Mouse (Mus musculus) right cerebral cortex, postnatal 10 days (tissue): ENCODE measurements at regions not wholly inside any gene's neighbourhood (a gene's known extent, or its start where the extent isn't known, plus 50 kb on each side); places are given as distances from the start of the nearest gene placed in this dataset.

Experiments
- DNase-seq, 2 experiments: peaks; one replicate each; pipeline ENCODE4 v3.0.0; 2021; ENCODE audit warnings: low spot score in 2 of 2

DNA sequence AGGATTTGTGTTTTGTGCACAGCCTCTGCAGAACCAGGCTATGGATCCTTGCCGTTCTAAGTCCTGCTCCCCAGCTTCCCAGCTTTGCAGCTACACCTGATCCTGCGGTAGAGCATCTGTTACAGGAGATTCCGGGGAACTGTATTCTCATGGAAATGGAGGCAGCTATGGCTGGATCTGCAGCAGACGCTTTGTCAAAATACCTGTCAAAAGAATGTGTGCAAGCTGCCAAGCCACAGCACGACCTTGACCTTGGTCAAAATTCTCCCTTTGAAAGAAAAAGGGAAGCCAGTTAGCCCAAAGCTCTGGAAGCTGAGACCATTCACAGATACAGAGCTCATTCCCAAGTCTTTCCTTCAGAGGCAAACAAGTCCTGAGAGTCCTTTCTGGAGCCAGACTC, 255.3 kb downstream of the Med13l start:
- no peak for DNase-seq

- no peak for DNase-seq
Observed at GRCm38 (mm10) chr5:118818294-118818693, 257.8 kb downstream of the Med13l start.

- DNase-seq = no peak
Observed at GRCm38 (mm10) chr5:118824791-118825190, 264.3 kb downstream of the Med13l start.

- DNase-seq = no peak
Observed at GRCm38 (mm10) chr5:118829031-118829698, 268.7 kb downstream of the Med13l start.

DNA sequence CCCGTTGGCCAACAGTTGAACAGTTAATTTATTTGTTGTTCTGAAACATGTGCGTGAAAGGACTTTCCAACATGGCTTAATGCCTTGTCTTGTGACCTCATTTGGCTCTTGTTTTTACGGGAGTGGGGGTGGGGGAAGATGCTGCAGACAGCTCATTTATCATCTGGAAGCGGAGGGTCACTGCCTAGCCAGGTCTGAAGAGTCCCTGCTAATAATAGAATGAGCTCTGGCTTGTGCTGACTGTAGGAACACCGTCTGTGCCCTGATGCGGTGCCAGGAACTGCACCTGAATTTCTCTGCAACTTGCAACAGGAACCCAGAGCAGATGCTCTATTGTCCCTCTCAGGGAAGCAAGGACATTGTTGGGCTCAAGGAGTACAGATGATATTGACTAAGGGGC, 272.2 kb downstream of the Med13l start:
- no peak for DNase-seq

- DNase-seq = no peak
Observed at GRCm38 (mm10) chr5:118834129-118834528, 273.6 kb downstream of the Med13l start.

DNA sequence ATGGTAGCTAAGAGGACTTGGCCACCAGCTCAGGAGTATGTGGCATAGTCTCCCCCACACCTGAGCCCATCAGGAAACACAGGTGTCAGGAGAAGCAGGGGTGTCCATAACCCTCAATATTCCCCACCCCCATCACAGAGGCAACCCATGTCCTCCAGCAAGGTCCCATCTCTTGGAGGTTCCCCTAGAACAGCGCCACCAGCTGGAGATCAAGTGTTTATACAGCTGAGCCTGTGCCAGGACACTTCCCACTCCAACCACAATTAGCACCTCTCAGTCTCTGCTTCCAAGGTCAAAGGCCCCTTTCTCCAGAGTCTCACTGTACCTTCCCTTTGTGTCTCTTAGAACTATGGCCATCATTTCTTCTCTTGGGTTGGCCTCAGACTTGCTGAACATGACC, 276.5 kb downstream of the Med13l start:
- DNase-seq = no peak

- DNase-seq = no peak
Observed at GRCm38 (mm10) chr5:118838421-118838820, 277.9 kb downstream of the Med13l start.

GRCm38 (mm10) chr5:118839916-118840315, 279.4 kb downstream of the Med13l start:
- DNase-seq = no peak

DNA sequence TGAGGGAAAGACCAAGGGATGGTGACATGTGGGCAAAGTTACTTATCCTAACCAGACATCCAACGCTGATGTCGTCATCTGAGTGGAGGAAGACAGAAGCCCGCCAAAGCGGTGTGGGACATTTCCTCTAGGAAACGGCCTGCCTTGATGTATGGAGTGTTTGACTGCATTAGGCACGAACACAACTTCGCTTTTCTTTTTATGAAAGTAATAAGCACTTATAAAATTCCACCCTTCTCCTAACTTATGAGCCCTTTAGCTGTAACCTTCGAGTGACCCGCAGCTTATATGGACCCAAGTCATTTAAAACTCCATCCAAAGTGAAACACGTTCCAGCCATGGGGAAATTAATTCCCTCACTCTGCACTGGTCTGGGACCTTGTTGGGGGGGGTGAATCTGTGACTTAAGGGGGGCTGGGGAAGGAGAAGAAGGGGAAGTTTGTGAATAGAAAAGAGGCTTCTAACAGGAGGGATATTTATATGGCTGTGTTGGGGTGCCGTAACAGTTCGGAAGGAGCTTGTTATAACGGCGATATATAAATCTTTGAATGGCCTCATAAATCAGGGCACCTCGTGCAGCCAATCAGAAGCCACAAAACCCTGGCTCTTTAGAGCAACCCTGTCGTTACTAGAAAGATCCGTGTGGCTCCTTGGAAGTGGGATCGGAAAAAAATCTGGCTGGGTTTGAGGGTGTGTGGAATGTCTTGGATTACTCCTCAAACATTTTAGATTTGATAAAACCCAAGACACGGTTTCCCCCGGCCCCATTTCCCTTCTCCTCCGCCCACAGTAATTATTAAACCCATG, 280.9 kb downstream of the Med13l start:
- no peak for DNase-seq

DNA sequence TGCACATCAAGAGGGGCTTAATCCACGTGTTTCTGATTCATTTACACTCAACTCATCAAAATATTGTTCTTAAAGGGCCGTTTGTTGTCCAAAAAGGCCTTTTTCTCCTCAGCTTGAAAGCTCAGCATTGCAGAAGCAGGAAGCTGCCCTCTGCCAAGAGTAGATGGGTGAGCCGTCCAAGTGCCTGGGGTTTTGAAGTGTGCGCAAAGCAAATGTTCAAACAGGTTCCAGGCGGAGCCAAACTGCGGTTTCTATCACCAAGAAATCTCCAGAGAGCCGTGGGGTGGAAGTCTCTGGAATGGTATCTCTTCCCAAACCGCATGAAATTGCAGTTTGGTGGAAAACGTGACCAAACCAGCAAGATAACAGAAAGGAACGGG, 281.5 kb downstream of the Med13l start:
- peak in 1 of 2 experiments; percentile 23 for DNase-seq

DNA sequence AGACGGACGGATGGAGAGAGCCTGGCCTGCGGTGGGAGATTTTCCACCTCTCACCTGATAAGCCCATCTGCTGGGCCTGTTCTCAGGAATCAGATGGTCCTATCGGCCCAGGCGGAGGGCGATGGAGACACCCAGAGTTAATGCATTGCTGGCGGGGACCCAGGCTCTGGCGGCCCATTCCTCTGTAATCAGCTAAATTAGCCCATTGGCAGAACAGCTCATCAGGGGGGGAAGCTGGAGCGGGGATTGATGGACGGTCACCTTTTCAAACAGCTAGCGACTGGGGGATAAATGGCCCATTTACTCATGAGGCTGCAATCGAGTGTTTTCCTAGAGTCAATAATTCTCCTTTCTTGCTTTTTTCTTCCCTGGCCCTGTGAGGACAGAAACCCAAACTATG, 296.5 kb downstream of the Med13l start:
- DNase-seq = no peak

DNA sequence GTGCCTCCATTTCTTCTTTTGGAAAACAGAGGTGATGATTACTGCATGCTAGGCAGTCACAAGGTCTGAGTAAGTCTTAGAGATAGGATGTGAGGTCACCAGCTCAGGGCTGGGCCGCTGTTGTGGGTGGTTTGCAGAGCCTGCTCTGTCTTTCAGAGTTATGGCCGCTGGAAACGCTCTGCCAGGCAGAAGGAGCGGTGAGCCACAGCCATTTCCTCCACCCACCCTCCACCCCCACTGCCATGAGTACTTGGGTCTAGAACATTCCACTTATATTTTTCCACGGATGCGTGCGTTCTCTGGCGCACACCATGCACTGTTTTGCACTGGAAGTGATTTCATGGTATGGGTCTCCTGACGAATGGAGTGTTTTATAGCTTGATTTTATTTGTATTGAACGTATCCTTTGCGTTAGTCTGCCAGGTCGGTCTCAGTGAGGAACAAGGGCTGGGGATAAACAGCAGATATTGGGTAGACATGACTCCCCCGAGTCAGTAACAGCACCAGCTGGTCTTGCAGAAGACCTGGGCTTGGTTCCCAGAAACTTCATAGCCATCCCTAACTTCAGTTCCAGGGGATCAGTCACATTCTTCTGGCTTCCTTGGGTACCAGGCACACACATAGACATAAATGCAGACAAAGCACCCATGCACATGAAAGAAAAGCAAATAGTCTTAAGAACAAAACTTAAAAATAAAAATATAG, 300.8 kb downstream of the Med13l start:
- no peak for DNase-seq

GRCm38 (mm10) chr5:118867511-118867910, 307.0 kb downstream of the Med13l start:
- DNase-seq = no peak

DNA sequence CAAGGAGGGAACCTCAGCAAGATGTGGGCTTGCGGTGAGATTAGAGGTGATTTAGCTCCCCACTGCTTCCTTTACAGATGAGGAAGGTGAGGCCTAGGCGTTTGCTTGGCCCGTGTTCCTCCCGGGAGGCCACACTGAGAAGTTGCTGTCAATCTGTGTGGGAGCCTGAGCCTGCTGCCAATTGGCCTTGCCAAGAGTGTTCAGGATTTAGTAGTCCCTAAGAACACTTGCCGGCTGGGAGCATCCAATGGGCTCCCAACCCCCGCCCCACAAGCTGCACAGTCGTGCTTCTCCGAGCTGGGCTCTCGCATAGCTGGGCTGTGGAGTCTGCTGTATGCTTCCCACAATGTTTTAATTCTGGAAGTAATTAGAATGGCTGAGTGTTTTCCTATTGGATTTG, 308.9 kb downstream of the Med13l start:
- DNase-seq = peak; percentile 23 to 36

- no peak for DNase-seq
Observed at GRCm38 (mm10) chr5:118873871-118874270, 313.4 kb downstream of the Med13l start.

- no peak for DNase-seq
Observed at GRCm38 (mm10) chr5:118875096-118875637, 314.7 kb downstream of the Med13l start.

GRCm38 (mm10) chr5:118876586-118877312, 316.3 kb downstream of the Med13l start:
- DNase-seq = no peak

DNA sequence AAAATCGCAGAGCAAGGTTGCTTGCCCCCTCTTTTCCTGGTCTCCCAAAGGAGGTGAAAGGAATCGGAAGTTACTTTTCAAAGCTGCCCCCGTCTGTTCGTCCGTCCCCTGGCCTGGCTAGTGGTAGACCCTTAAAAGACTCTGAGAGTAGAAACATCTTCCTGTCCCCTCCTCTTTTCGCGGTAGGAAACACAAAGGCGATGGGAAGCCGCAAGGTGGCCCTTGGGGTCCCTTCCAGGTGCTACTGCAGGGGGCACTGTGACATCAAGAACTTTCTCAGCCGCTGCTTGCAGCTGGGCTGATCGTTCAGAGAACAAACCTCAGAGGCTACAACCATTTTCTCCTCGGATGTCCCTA, 316.8 kb downstream of the Med13l start:
- no peak for DNase-seq

GRCm38 (mm10) chr5:118877831-118878230, 317.4 kb downstream of the Med13l start:
- no peak for DNase-seq

GRCm38 (mm10) chr5:118878722-118879121, 318.2 kb downstream of the Med13l start:
- DNase-seq = no peak
